Mouse (Mus musculus): Measurements from ENCODE around the gene Hnrnpr. TPM values are rescaled to one million over a fixed set of nuclear protein-coding genes. Genes with fewer than 3 reads are reported as not detected.
A peak's percentile ranks its signal among the peaks of the same experiment; 100 is the strongest.

Gene Hnrnpr
- polyA plus RNA-seq (2012; rRNA removed) = 7.8 and 9.1 TPM in 2 replicates

GRCm38 (mm10) chr4:136310229-136311041 is at the start of gene Hnrnpr:
Gene Hnrnpr, plus strand, starts transcription at chr4:136310942.
- peak; percentile 86 for DNase-seq (ENCODE audit: low read depth, low spot score)
- WGBS = under 1% methylated on average over 65 of the region's 65 CpGs

- no peak for DNase-seq (ENCODE audit: low read depth, low spot score)
- 59% methylated on average over 10 of the region's 10 CpGs for WGBS
These were observed 48.8 kb upstream of the Hnrnpr start for GRCm38 (mm10) chr4:136261912-136262311.

- no peak for DNase-seq (ENCODE audit: low read depth, low spot score)
- WGBS = 94% methylated on average over 4 of the region's 4 CpGs
These were observed 47.2 kb upstream of the Hnrnpr start for GRCm38 (mm10) chr4:136263555-136263954.

- WGBS = 73% methylated on average over 9 of the region's 9 CpGs
- no peak for DNase-seq (ENCODE audit: low read depth, low spot score)
These were observed 43.9 kb upstream of the Hnrnpr start for GRCm38 (mm10) chr4:136266716-136267343.

GRCm38 (mm10) chr4:136268912-136269311 is 41.8 kb upstream of the Hnrnpr start:
- no peak for DNase-seq (ENCODE audit: low read depth, low spot score)
- 90% methylated on average over 1 of the region's 1 CpGs for WGBS

- no peak for DNase-seq (ENCODE audit: low read depth, low spot score)
- WGBS = 90% methylated on average over 8 of the region's 8 CpGs
These were observed 40.1 kb upstream of the Hnrnpr start for GRCm38 (mm10) chr4:136270648-136271047.

- no peak for DNase-seq (ENCODE audit: low read depth, low spot score)
- WGBS = 84% methylated on average over 8 of the region's 8 CpGs
These were observed 29.6 kb upstream of the Hnrnpr start for GRCm38 (mm10) chr4:136281097-136281496.

- no peak for DNase-seq (ENCODE audit: low read depth, low spot score)
- whole genome bisulfite sequencing = 75% methylated on average over 9 of the region's 9 CpGs
These were observed 29.1 kb upstream of the Hnrnpr start for GRCm38 (mm10) chr4:136281611-136282010.

GRCm38 (mm10) chr4:136282621-136283480 is 27.9 kb upstream of the Hnrnpr start:
- no peak for DNase-seq (ENCODE audit: low read depth, low spot score)
- 63% methylated on average over 10 of the region's 10 CpGs for WGBS

- WGBS = 60% methylated on average over 2 of the region's 2 CpGs
- DNase-seq (ENCODE audit: low read depth, low spot score) = no peak
These were observed 27.0 kb upstream of the Hnrnpr start for GRCm38 (mm10) chr4:136283783-136284182.

- 49% methylated on average over 5 of the region's 5 CpGs for WGBS
- DNase-seq (ENCODE audit: low read depth, low spot score) = no peak
These were observed 26.3 kb upstream of the Hnrnpr start, which contains the start of gene Zfp46 for GRCm38 (mm10) chr4:136284455-136284854. Gene Zfp46, plus strand, starts transcription at chr4:136284683.

GRCm38 (mm10) chr4:136284891-136285290 is 25.9 kb upstream of the Hnrnpr start:
- 36% methylated on average over 6 of the region's 6 CpGs for WGBS
- no peak for DNase-seq (ENCODE audit: low read depth, low spot score)

- WGBS = under 1% methylated on average over 25 of the region's 25 CpGs
- DNase-seq (ENCODE audit: low read depth, low spot score) = peak; percentile 95
These were observed 25.4 kb upstream of the Hnrnpr start for GRCm38 (mm10) chr4:136285348-136285810.

- DNase-seq (ENCODE audit: low read depth, low spot score) = peak; percentile 97
- under 1% methylated on average over 29 of the region's 29 CpGs for WGBS
These were observed 24.9 kb upstream of the Hnrnpr start for GRCm38 (mm10) chr4:136285811-136286371.

- no peak for DNase-seq (ENCODE audit: low read depth, low spot score)
- 85% methylated on average over 66 of the region's 66 CpGs for WGBS
These were observed 20.6 kb upstream of the Hnrnpr start for GRCm38 (mm10) chr4:136289918-136290780.

- DNase-seq (ENCODE audit: low read depth, low spot score) = no peak
- WGBS = 91% methylated on average over 39 of the region's 39 CpGs
These were observed 19.8 kb upstream of the Hnrnpr start for GRCm38 (mm10) chr4:136290781-136291595.

GRCm38 (mm10) chr4:136291692-136292091 is 19.1 kb upstream of the Hnrnpr start:
- WGBS = 89% methylated on average over 6 of the region's 6 CpGs
- DNase-seq (ENCODE audit: low read depth, low spot score) = no peak

- no peak for DNase-seq (ENCODE audit: low read depth, low spot score)
- WGBS = 64% methylated on average over 7 of the region's 7 CpGs
These were observed 14.8 kb upstream of the Hnrnpr start for GRCm38 (mm10) chr4:136295941-136296340.

All from large intestine, adult 2 months (tissue).